Mouse (Mus musculus) thymus, adult 18-20 months (tissue): ENCODE data around the gene Iglon5.
A peak's percentile ranks its signal among the peaks of the same experiment; 100 is the strongest.

Experiments
- DNase-seq, 2 experiments: peaks; one replicate each; pipeline ENCODE4 v3.0.0; 2022; ENCODE audit warnings: mixed read lengths in 2 of 2

The Iglon5 gene

GRCm38 (mm10) chr7:43422995-43423617 lies 66.8 kb downstream of the Iglon5 start:
- peak; percentile 45 to 49 for DNase-seq
